Mouse (Mus musculus) layer of hippocampus, adult 18-20 months (tissue): Measurements from ENCODE around the gene Slco3a1. TPM values are rescaled to one million over a fixed set of nuclear protein-coding genes. Genes with fewer than 3 reads are reported as not detected.

ENCODE experiments used
- DNase-seq, 2 experiments: peaks; one replicate each; pipeline ENCODE4 v3.0.0; 2022; ENCODE audit warnings: low spot score in 2 of 2
- total RNA-seq, 2 experiments: library from RNA; stranded (reverse); gene quantifications; 2 replicates each; pipeline ENCODE4 v1.2.3; 2021

Slco3a1 gene
- total RNA-seq, 2 experiments from 2014 or later = 51.9 to 53.4 TPM

GRCm38 (mm10) chr7:74488141-74488540, 66.4 kb downstream of the Slco3a1 start:
- no peak for DNase-seq

GRCm38 (mm10) chr7:74487727-74488126, 66.9 kb downstream of the Slco3a1 start:
- DNase-seq = no peak

- no peak for DNase-seq
Observed at GRCm38 (mm10) chr7:74486083-74486482, 68.5 kb downstream of the Slco3a1 start.

GRCm38 (mm10) chr7:74485669-74486068, 68.9 kb downstream of the Slco3a1 start:
- DNase-seq = no peak

GRCm38 (mm10) chr7:74484024-74484385, 70.6 kb downstream of the Slco3a1 start:
- no peak for DNase-seq

- no peak for DNase-seq
Observed at GRCm38 (mm10) chr7:74483294-74484023, 71.1 kb downstream of the Slco3a1 start.

- DNase-seq = no peak
Observed at GRCm38 (mm10) chr7:74471740-74472139, 82.8 kb downstream of the Slco3a1 start.

- no peak for DNase-seq
Observed at GRCm38 (mm10) chr7:74466886-74467285, 87.7 kb downstream of the Slco3a1 start.

GRCm38 (mm10) chr7:74464638-74465037, 89.9 kb downstream of the Slco3a1 start:
- no peak for DNase-seq

- no peak for DNase-seq
Observed at GRCm38 (mm10) chr7:74462451-74462850, 92.1 kb downstream of the Slco3a1 start.

- no peak for DNase-seq
Observed at GRCm38 (mm10) chr7:74461736-74462135, 92.8 kb downstream of the Slco3a1 start.

GRCm38 (mm10) chr7:74461146-74461545, 93.4 kb downstream of the Slco3a1 start:
- DNase-seq = no peak

- no peak for DNase-seq
Observed at GRCm38 (mm10) chr7:74459812-74460211, 94.8 kb downstream of the Slco3a1 start.

- DNase-seq = no peak
Observed at GRCm38 (mm10) chr7:74459277-74459676, 95.3 kb downstream of the Slco3a1 start.

GRCm38 (mm10) chr7:74458475-74459221, 95.9 kb downstream of the Slco3a1 start:
- DNase-seq = peak in 1 of 2 experiments; percentile 11

- peak; percentile 57 to 74 for DNase-seq
Observed at GRCm38 (mm10) chr7:74457347-74457975, 97.1 kb downstream of the Slco3a1 start.

- no peak for DNase-seq
Observed at GRCm38 (mm10) chr7:74456781-74457180, 97.8 kb downstream of the Slco3a1 start.

GRCm38 (mm10) chr7:74451047-74451446, 103.5 kb downstream of the Slco3a1 start:
- DNase-seq = no peak

GRCm38 (mm10) chr7:74449802-74450201, 104.8 kb downstream of the Slco3a1 start:
- DNase-seq = no peak

- DNase-seq = no peak
Observed at GRCm38 (mm10) chr7:74447781-74448180, 106.8 kb downstream of the Slco3a1 start.

GRCm38 (mm10) chr7:74445148-74445547, 109.4 kb downstream of the Slco3a1 start:
- DNase-seq = no peak

GRCm38 (mm10) chr7:74442380-74442779, 112.2 kb downstream of the Slco3a1 start:
- DNase-seq = no peak
